In the genomic region with DNA sequence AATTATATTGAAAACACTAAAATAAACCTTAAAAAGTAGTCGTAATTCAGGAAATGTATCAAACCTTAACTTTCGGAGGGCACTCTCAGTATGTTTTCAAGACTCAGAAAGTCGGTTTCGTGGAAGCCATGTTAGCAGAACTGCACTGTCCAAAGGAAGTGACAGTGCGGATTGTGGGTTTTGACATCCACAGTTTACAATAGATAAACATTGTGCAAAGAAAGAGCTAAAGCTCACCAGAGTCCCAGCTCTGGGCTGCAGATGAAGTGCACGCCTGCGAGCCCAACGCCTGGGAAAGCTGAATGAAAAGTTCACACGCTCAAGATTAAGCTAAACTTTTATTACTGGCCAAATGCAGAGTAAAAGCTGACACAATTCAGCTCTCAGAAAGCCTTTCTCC, we compare ENCODE assay signal across 14 mouse cellular contexts. TPM values are rescaled to one million over a fixed set of nuclear protein-coding genes. Genes with fewer than 3 reads are reported as not detected.
DNase-seq lines count a peak whose midpoint lies in the region; ATAC-seq lines count a peak whose summit lies in the region.
"Had no signal": no experiment of that assay in that cellular context is flagged by ENCODE, and none has a peak within 500 bp of the region (broad histone marks: within the 10 kb centered on the region; RNA-seq: fewer than 3 reads in every experiment).

No protein-coding gene starts in this region.

- H3K4me3 ChIP-seq in liver, embryonic 16.5 days (ENCODE audit: low read depth, low read length): no peak overlapping the region; the same call in 1 of the 2 replicates
- H3K4me3 ChIP-seq in limb, embryonic 10.5 days: no peak overlapping the region
- no peak overlapping the region for H3K4me3 ChIP-seq in hindbrain, embryonic 10.5 days
- H3K4me3 ChIP-seq: limb, embryonic 15.5 days had no signal

- no peaks in the 10 kb centered on the region for H3K9me3 ChIP-seq in liver, embryonic 16.5 days (replicated peaks; ENCODE audit: control insufficient read depth, low read length)
- no peaks in the 10 kb centered on the region for H3K9me3 ChIP-seq in limb, embryonic 10.5 days (replicated peaks)
- H3K9me3 ChIP-seq in hindbrain, embryonic 10.5 days: no peaks in the 10 kb centered on the region
- H3K9me3 ChIP-seq: limb, embryonic 15.5 days had no signal

- WGBS in liver, embryonic 16.5 days (ENCODE audit: insufficient replicate concordance): 7% methylated on average over 9 of the region's 9 CpGs
- 94% methylated on average over 9 of the region's 9 CpGs for WGBS in limb, embryonic 10.5 days
- WGBS in hindbrain, embryonic 10.5 days: 90% methylated on average over 9 of the region's 9 CpGs

- H3K9ac ChIP-seq in liver, embryonic 16.5 days (ENCODE audit: low read depth, low read length): no peak overlapping the region
- H3K9ac ChIP-seq: limb, embryonic 15.5 days had no signal

- H3K4me1 ChIP-seq in liver, embryonic 16.5 days (ENCODE audit: control insufficient read depth, low read depth, low read length): peaks cover 3% of the 10 kb centered on the region
- no peaks in the 10 kb centered on the region for H3K4me1 ChIP-seq in limb, embryonic 10.5 days
- peaks cover 8% of the 10 kb centered on the region; the same call in 1 of the 2 replicates for H3K4me1 ChIP-seq in hindbrain, embryonic 10.5 days (replicated peaks)
- H3K4me1 ChIP-seq: limb, embryonic 15.5 days had no signal

- no peaks in the 10 kb centered on the region for H3K27me3 ChIP-seq in liver, embryonic 16.5 days (ENCODE audit: control insufficient read depth, insufficient read depth, low read depth, low read length)
- H3K27me3 ChIP-seq in limb, embryonic 10.5 days (ENCODE audit: low read depth, poor library complexity, severe bottlenecking): no peaks in the 10 kb centered on the region
- no peaks in the 10 kb centered on the region for H3K27me3 ChIP-seq in hindbrain, embryonic 10.5 days (ENCODE audit: insufficient read depth, poor library complexity, severe bottlenecking)
- H3K27me3 ChIP-seq: limb, embryonic 15.5 days had no signal

- 0 out of 2 replicates have a peak, but pooled peaks have one; percentile 34 for ATAC-seq in erythroid progenitor cell, adult 5-6 weeks (replicated peaks; ENCODE audit: low FRiP score, poor library complexity, severe bottlenecking)
- ATAC-seq in liver, embryonic 16.5 days (ENCODE audit: low read depth): peak; percentile 88

- DNase-seq in thymus, postnatal 0 days (ENCODE audit: low spot score): peak; percentile 45
- no peak for DNase-seq in thymus, postnatal 25 days
- DNase-seq in limb, embryonic 10.5 days (ENCODE audit: low spot score): no peak
- no peak for DNase-seq in hindbrain, embryonic 10.5 days (ENCODE audit: low spot score)
- DNase-seq in heart, adult 8-10 months (ENCODE audit: low spot score): no peak
- DNase-seq: adrenal gland, postnatal 36 days; cerebellum, postnatal 10 days; heart, adult 18-20 months; heart, postnatal 4 days; kidney, adult 9 months; right cerebral cortex, postnatal 25 days had no signal

- H3K27ac ChIP-seq in liver, embryonic 16.5 days (ENCODE audit: low read length): 0 out of 2 replicates have a peak overlapping the region, but pooled peaks have one; percentile 40
- no peak overlapping the region for H3K27ac ChIP-seq in limb, embryonic 10.5 days
- no peak overlapping the region for H3K27ac ChIP-seq in hindbrain, embryonic 10.5 days
- H3K27ac ChIP-seq: limb, embryonic 15.5 days had no signal

- no peaks in the 10 kb centered on the region for H3K36me3 ChIP-seq in liver, embryonic 16.5 days (ENCODE audit: control insufficient read depth, insufficient read depth)
- H3K36me3 ChIP-seq in limb, embryonic 10.5 days: 0 out of 2 replicates have a peak, but pooled peaks cover 3% of the 10 kb centered on the region
- peaks cover 2% of the 10 kb centered on the region; the same call in 1 of the 2 replicates for H3K36me3 ChIP-seq in hindbrain, embryonic 10.5 days

- peak overlapping the region; percentile 26 for H3K4me2 ChIP-seq in liver, embryonic 16.5 days (ENCODE audit: low read depth, low read length)
- H3K4me2 ChIP-seq: limb, embryonic 15.5 days had no signal

RNA-seq across cellular contexts. Expression of a gene that starts 18.9 kb away (rescaled TPM):
- polyA plus RNA-seq in thymus, postnatal 0 days (2015; fragmentation: Nextera tagmentation; extraction: Ambion mirVana): 16.8 and 19.6 TPM in 2 replicates
- total RNA-seq in erythroid progenitor cell, adult 5-6 weeks (2015; ENCODE audit: low replicate concordance): 32.4 and 47.4 TPM in 2 replicates
- 55.1 and 79.7 TPM in 2 replicates for total RNA-seq in erythroid progenitor cell, adult 5-6 weeks (2017; ENCODE audit: low replicate concordance)
- polyA plus RNA-seq in liver, embryonic 16.5 days (2015; fragmentation: Nextera tagmentation; extraction: Ambion mirVana): 7.5 and 8.1 TPM in 2 replicates
- polyA plus RNA-seq in limb, embryonic 10.5 days (2016; fragmentation: Nextera tagmentation; extraction: Ambion mirVana): 14.3 and 17.2 TPM in 2 replicates
- 13.8 and 14.4 TPM in 2 replicates for polyA plus RNA-seq in hindbrain, embryonic 10.5 days (2016; fragmentation: Nextera tagmentation; extraction: Ambion mirVana)
- 100 to 1,000 TPM; 242 to 367 (median 269) TPM for total RNA-seq in heart, adult 8-10 months (2022)

RNA-seq across cellular contexts. Expression of a gene that starts 57.9 kb away (rescaled TPM):
- polyA plus RNA-seq in thymus, postnatal 0 days (2015; fragmentation: Nextera tagmentation; extraction: Ambion mirVana): 30.7 and 41.4 TPM in 2 replicates
- total RNA-seq in erythroid progenitor cell, adult 5-6 weeks (2015; ENCODE audit: low replicate concordance): 19.8 and 36.0 TPM in 2 replicates
- total RNA-seq in erythroid progenitor cell, adult 5-6 weeks (2017; ENCODE audit: low replicate concordance): 24.9 and 31.7 TPM in 2 replicates
- 8.9 and 9.2 TPM in 2 replicates for polyA plus RNA-seq in liver, embryonic 16.5 days (2015; fragmentation: Nextera tagmentation; extraction: Ambion mirVana)
- 32.9 and 33.2 TPM in 2 replicates for polyA plus RNA-seq in limb, embryonic 10.5 days (2016; fragmentation: Nextera tagmentation; extraction: Ambion mirVana)
- 28.7 and 31.9 TPM in 2 replicates for polyA plus RNA-seq in hindbrain, embryonic 10.5 days (2016; fragmentation: Nextera tagmentation; extraction: Ambion mirVana)
- total RNA-seq in heart, adult 8-10 months (2022): 10 to 100 TPM; 12.4 to 13.4 (median 12.9) TPM
